Mouse (Mus musculus) forebrain, embryonic 16.5 days (tissue): ENCODE results near the gene Hnrnpa0. TPM values are rescaled to one million over a fixed set of nuclear protein-coding genes. Genes with fewer than 3 reads are reported as not detected.

Source experiments
- ATAC-seq: fragments of 200-750 bp; cut with Nextera tagmentation; 2 replicates; pipeline ENCODE4 v1.8.0; 2017; ENCODE audit warnings: mild to moderate bottlenecking, moderate library complexity
- H3K27ac ChIP-seq: fragments of 300-500 bp; sonication (generic); 2 replicates; pipeline ENCODE4 v1.5.1; 2014; ENCODE audit warnings: low read length, control low read depth
- H3K27me3 ChIP-seq: fragments of 300-500 bp; sonication (generic); replicated peaks from 2 replicates; pipeline ENCODE4 v1.6.1; 2014; ENCODE audit warnings: low read length; ENCODE audit not compliant: control insufficient read depth, insufficient read depth
- H3K36me3 ChIP-seq: fragments of 300-500 bp; sonication (generic); 2 replicates; pipeline ENCODE4 v1.6.1; 2014; ENCODE audit not compliant: control insufficient read depth, insufficient read depth
- H3K4me1 ChIP-seq: fragments of 300-500 bp; sonication (generic); replicated peaks from 2 replicates; pipeline ENCODE4 v1.6.1; 2014; ENCODE audit warnings: low read length; ENCODE audit not compliant: control insufficient read depth, insufficient read depth
- H3K4me2 ChIP-seq: fragments of 300-500 bp; sonication (generic); 2 replicates; pipeline ENCODE4 v1.6.1; 2014; ENCODE audit warnings: mild to moderate bottlenecking, low read length, control low read depth
- H3K4me3 ChIP-seq: fragments of 300-500 bp; sonication (generic); replicated peaks from 2 replicates; pipeline ENCODE4 v1.5.1; 2014; ENCODE audit warnings: mild to moderate bottlenecking, low read length, control low read depth
- H3K9ac ChIP-seq: fragments of 300-500 bp; sonication (generic); replicated peaks from 2 replicates; pipeline ENCODE4 v1.6.1; 2014; ENCODE audit warnings: low read depth, low read length, control low read depth
- H3K9me3 ChIP-seq: fragments of 300-500 bp; sonication (generic); 2 replicates; pipeline ENCODE4 v1.6.1; 2016; ENCODE audit warnings: low read length; ENCODE audit not compliant: control insufficient read depth
- WGBS: fragments of 180-500 bp; shearing (Covaris S2); extraction: QIAGEN DNeasy Blood & Tissue Kit; methylation state at CpG from one replicate; pipeline ENCODE4 v1.1.7; 2014; 5-methylcytosine and 5-hydroxymethylcytosine counted together
- polyA plus RNA-seq: library from polyadenylated mRNA; unstranded; fragments of >200 nt; fragmentation: Nextera tagmentation; extraction: Ambion mirVana; gene quantifications from 2 replicates; pipeline ENCODE4 v1.2.1, GENCODE M21; 2015

The Hnrnpa0 gene
- polyA plus RNA-seq, 1 experiment from 2014 or later = 49.8 TPM

- Histone ChIP-seq H3K4me1 (no peaks in the 10 kb centered on the region), H3K9me3 (no peaks in the 10 kb centered on the region), H3K27ac (no peak overlapping the region), H3K4me2 (no peak overlapping the region), H3K9ac (no peak overlapping the region), H3K36me3 (no peaks in the 10 kb centered on the region), H3K4me3 (no peak overlapping the region), H3K27me3 (no peaks in the 10 kb centered on the region)
- 90% methylated on average over 11 of the region's 11 CpGs for WGBS
- no peak for ATAC-seq
These were observed 44.8 kb downstream of the Hnrnpa0 start for GRCm38 (mm10) chr13:58083521-58083920.

GRCm38 (mm10) chr13:58083048-58083447 lies 45.3 kb downstream of the Hnrnpa0 start:
- no peak for ATAC-seq
- H3K4me2 ChIP-seq = no peak overlapping the region
- 80% methylated on average over 5 of the region's 5 CpGs for WGBS

GRCm38 (mm10) chr13:58078361-58078760 lies 50.0 kb downstream of the Hnrnpa0 start:
- H3K4me1 ChIP-seq = peaks cover 7% of the 10 kb centered on the region; the same call in 1 of the 2 replicates
- H3K9me3 ChIP-seq = no peaks in the 10 kb centered on the region
- H3K36me3 ChIP-seq = no peaks in the 10 kb centered on the region
- H3K9ac ChIP-seq = no peak overlapping the region
- H3K27me3 ChIP-seq = no peaks in the 10 kb centered on the region
- H3K27ac ChIP-seq = no peak overlapping the region
- H3K4me3 ChIP-seq = no peak overlapping the region
- WGBS = 80% methylated on average over 5 of the region's 5 CpGs
- ATAC-seq = no peak
- H3K4me2 ChIP-seq = no peak overlapping the region

More at GRCm38 (mm10) chr13:58083048-58083447, 45.3 kb downstream of the Hnrnpa0 start:
- Histone ChIP-seq H3K9me3 (no peaks in the 10 kb centered on the region), H3K4me3 (no peak overlapping the region), H3K36me3 (no peaks in the 10 kb centered on the region), H3K27ac (no peak overlapping the region), H3K4me1 (no peaks in the 10 kb centered on the region), H3K27me3 (no peaks in the 10 kb centered on the region), H3K9ac (no peak overlapping the region)

Other genes with a start within 250 kb of the Hnrnpa0 start
- 44.2 and 48.1 TPM in 2 replicates for gene Spock1, start 220.2 kb downstream of the Hnrnpa0 start, polyA plus RNA-seq
- gene Klhl3, start 15.0 kb downstream of the Hnrnpa0 start, polyA plus RNA-seq = 8.9 and 11.8 TPM in 2 replicates
- gene Idnk, start 29.1 kb upstream of the Hnrnpa0 start, polyA plus RNA-seq = 59.0 and 60.0 TPM in 2 replicates
- 142 and 160 TPM in 2 replicates for gene Ubqln1, start 87.1 kb upstream of the Hnrnpa0 start, polyA plus RNA-seq
- gene Gkap1, start 147.1 kb upstream of the Hnrnpa0 start, polyA plus RNA-seq = 18.7 and 21.3 TPM in 2 replicates
- gene Kif27, start 230.6 kb upstream of the Hnrnpa0 start, polyA plus RNA-seq = 0.93 and 1.4 TPM in 2 replicates